Mouse (Mus musculus) splenic B cell, adult 2 months (primary cell): ENCODE results near the gene Rnf138rt1.

Experiments used
- DNase-seq: peaks from one replicate; pipeline ENCODE4 v3.0.0-alpha.2; 2011; ENCODE audit warnings: low read depth, low spot score
- H3K27me3 ChIP-seq: 2 replicates; pipeline ENCODE4 v1.6.1; 2012; ENCODE audit warnings: mild to moderate bottlenecking, low read length, moderate library complexity, mixed read lengths; ENCODE audit not compliant: control insufficient read depth, poor library complexity, insufficient read depth, severe bottlenecking
- H3K36me3 ChIP-seq: 2 replicates; pipeline ENCODE4 v1.6.1; 2012; ENCODE audit warnings: mild to moderate bottlenecking, low read length, moderate library complexity, mixed read lengths; ENCODE audit not compliant: control insufficient read depth, poor library complexity, insufficient read depth, severe bottlenecking

Gene Rnf138rt1

GRCm38 (mm10) chrX:163760617-163761434 is at the start of gene Rnf138rt1:
Gene Rnf138rt1, minus strand, starts transcription at chrX:163761329.
- peak; percentile 2 for DNase-seq
- H3K36me3 ChIP-seq = no peaks in the 10 kb centered on the region
- H3K27me3 ChIP-seq = no peaks in the 10 kb centered on the region

DNA sequence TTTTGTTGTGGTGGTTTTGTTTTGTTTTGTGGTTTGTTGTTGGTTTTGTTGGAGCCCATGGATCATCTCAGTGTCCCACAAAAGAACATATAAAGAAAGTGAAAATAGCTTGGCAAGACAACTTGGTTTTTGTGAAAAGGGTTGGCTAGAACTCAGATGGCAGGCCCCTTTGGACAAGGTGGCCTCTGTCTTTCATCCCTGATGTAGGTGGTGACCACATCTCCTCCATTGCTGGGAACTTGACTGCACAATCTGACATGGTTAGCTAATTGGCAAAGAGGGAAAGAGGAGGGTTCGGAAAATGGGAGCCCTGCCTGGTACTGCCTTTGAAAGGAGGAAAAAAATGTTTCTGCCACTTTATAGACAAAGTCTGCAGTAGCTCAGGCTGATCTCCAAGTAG is 46.1 kb upstream of the Rnf138rt1 start:
- Histone ChIP-seq H3K27me3 (no peaks in the 10 kb centered on the region), H3K36me3 (no peaks in the 10 kb centered on the region)
- DNase-seq = no peak

- DNase-seq = no peak
- no peaks in the 10 kb centered on the region for H3K27me3 ChIP-seq
- no peaks in the 10 kb centered on the region for H3K36me3 ChIP-seq
Measured at GRCm38 (mm10) chrX:163766290-163766689, 5.2 kb upstream of the Rnf138rt1 start.

- H3K27me3 ChIP-seq = no peaks in the 10 kb centered on the region
- no peak for DNase-seq
- H3K36me3 ChIP-seq = no peaks in the 10 kb centered on the region
Measured at GRCm38 (mm10) chrX:163761435-163761828, 303 bp upstream of the Rnf138rt1 start.

DNA sequence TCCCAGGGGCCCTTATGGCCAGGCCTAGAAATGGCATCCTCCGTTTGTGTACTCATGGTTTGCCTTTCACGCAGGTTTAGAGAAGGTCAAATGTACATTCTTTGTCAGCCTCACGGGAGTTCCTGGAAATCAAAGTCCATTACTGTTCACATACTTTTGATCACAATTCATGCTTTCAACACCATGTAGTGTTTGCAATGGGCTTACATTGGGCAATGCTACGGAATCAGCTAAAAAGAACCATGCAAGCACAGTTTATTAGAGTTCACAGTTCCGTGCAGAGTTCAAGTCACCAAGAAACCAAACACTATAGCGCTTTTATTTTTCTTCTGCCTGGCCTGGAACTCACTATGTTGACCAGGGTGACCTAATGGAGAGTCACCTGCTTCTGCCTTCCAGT is 15.1 kb downstream of the Rnf138rt1 start:
- H3K36me3 ChIP-seq = no peaks in the 10 kb centered on the region
- no peaks in the 10 kb centered on the region for H3K27me3 ChIP-seq
- DNase-seq = no peak

- peak; percentile 0 for DNase-seq
- no peaks in the 10 kb centered on the region for H3K27me3 ChIP-seq
- H3K36me3 ChIP-seq = no peaks in the 10 kb centered on the region
Measured at GRCm38 (mm10) chrX:163743896-163744295, 17.2 kb downstream of the Rnf138rt1 start.

DNA sequence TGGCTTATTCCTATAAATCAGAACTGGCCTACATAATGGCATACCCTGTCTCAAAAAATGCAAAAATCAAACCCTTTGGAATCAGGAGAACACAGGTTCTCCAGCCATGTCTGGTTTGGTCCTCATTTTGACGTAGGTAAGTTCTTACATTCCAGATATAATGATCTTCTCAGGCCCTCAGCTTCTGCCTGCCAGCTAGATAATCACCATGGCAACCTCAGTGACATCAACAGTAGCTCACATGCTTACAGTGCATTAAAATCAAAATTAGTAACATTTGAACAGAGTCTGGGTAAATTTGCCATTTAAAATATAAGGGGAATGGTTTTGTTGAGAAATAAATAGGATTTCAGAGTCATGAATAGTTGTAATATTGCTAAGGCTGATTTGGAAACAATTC is 22.2 kb downstream of the Rnf138rt1 start:
- no peak for DNase-seq
- Histone ChIP-seq H3K36me3 (no peaks in the 10 kb centered on the region), H3K27me3 (no peaks in the 10 kb centered on the region)

- H3K27me3 ChIP-seq = no peaks in the 10 kb centered on the region
- no peak for DNase-seq
- H3K36me3 ChIP-seq = no peaks in the 10 kb centered on the region
Measured at GRCm38 (mm10) chrX:163734145-163734544, 27.0 kb downstream of the Rnf138rt1 start.

- H3K36me3 ChIP-seq = no peaks in the 10 kb centered on the region
- H3K27me3 ChIP-seq = no peaks in the 10 kb centered on the region
- DNase-seq = no peak
Measured at GRCm38 (mm10) chrX:163723630-163724029, 37.5 kb downstream of the Rnf138rt1 start.

GRCm38 (mm10) chrX:163722785-163723577 is 38.1 kb downstream of the Rnf138rt1 start:
- DNase-seq = no peak
- Histone ChIP-seq H3K27me3 (no peaks in the 10 kb centered on the region), H3K36me3 (no peaks in the 10 kb centered on the region)

DNA sequence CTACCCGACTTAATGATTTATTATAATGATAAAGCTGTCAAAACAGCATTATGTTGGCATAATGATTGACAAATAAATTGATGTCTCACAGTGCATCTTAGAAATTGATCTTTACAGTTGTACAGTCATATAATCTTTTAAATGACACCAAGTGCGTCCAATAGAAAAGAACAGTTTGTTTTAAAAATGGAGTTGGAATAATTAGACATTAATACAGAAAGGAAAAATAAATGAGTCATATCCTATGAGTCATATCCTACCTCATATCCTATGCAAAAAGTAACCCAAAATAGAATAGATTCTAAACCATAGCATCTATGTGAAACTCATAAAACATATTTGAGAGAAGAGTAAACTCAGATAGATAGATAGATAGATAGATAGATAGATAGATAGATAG is 40.5 kb downstream of the Rnf138rt1 start:
- no peaks in the 10 kb centered on the region for H3K36me3 ChIP-seq
- DNase-seq = no peak
- no peaks in the 10 kb centered on the region for H3K27me3 ChIP-seq
